Mouse (Mus musculus) urinary bladder, adult 18-20 months (tissue): ENCODE results near the gene Gm20888.
"Not testable (repeated sequence)": the region's sequence is repeated elsewhere in the genome, so short reads cannot be mapped to it uniquely, and the experiment has no call there.

ENCODE experiments used
- DNase-seq, 2 experiments: peaks; one replicate each; pipeline ENCODE4 v3.0.0; 2022; ENCODE audit warnings: low spot score in 2 of 2, mixed read lengths in 2 of 2

Gm20888 gene

GRCm38 (mm10) chrY:70441582-70441981 lies at the start of gene Gm20888:
Gm20888 (plus strand) TSS chrY:70441882.
- DNase-seq = not testable (repeated sequence)
